Mouse (Mus musculus): ENCODE data around the gene Kmt2b. TPM values are rescaled to one million over a fixed set of nuclear protein-coding genes. Genes with fewer than 3 reads are reported as not detected.

Kmt2b gene
- polyA plus RNA-seq, 2 experiments: 13.1 to 62.0 TPM

DNA sequence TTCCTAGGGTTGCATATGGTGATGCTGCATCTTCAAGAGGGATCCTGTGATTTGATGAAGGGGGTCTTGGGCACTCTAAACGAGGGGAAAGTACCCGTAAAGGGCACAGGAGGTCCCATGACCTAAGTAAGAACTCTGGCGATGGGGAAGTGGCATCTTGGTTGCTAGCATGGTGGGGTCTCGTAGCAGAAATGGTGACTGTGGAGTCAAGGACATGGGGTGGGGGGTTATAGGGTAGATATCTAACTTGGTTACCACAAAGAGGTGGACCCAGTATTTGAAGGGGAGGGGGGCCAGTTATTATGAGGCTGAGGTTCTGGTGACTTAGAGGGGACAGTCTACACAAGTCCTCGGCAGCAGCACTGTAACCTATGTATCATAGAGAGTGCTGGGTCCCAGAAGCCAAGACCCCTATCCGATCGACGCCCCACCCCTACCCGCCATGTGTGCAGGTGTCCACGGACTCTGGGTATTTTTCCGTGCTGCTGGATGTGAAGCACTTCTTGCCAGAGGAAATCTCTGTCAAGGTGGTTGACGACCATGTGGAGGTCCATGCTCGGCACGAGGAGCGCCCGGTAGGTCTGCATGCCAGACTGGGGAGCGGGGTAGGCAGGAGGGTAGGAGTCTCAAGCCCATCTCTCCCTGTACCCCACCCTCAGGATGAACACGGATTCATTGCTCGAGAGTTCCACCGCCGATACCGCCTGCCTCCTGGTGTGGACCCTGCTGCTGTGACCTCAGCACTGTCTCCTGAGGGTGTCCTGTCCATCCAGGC lies 34.5 kb downstream of the Kmt2b start:
- peaks cover 34% of the 10 kb centered on the region for H3K36me3 ChIP-seq (ENCODE audit: control insufficient read depth, insufficient read depth, low read length)
- no peaks in the 10 kb centered on the region for H3K9me3 ChIP-seq (ENCODE audit: control insufficient read depth, low read length)
- H3K4me2 ChIP-seq (replicated peaks; ENCODE audit: low read depth, low read length, severe bottlenecking): peak overlapping the region; percentile 95
- ATAC-seq (ENCODE audit: low FRiP score, low read depth): no peak
- DNase-seq (ENCODE audit: low spot score): no peak
- no peak for TF ChIP-seq POLR2A (IDR thresholded peaks at IDR 0.05; ENCODE audit: borderline replicate concordance, extremely low read depth, insufficient read depth, insufficient read length)
- peaks cover 18% of the 10 kb centered on the region for H3K4me1 ChIP-seq (ENCODE audit: control insufficient read depth, insufficient read depth, low read length)
- no peaks in the 10 kb centered on the region for H3K27me3 ChIP-seq (ENCODE audit: control insufficient read depth, insufficient read depth, low read length)
- H3K4me3 ChIP-seq (replicated peaks; ENCODE audit: low read length): peak overlapping the region; percentile 71
- H3K9ac ChIP-seq (ENCODE audit: low read depth, low read length, severe bottlenecking): peak overlapping the region; percentile 66; the same call in 1 of the 2 replicates
- WGBS: 84% methylated on average over 22 of the region's 22 CpGs
- H3K27ac ChIP-seq (replicated peaks; ENCODE audit: low read depth, low read length): no peak overlapping the region; the same call in 1 of the 2 replicates

DNA sequence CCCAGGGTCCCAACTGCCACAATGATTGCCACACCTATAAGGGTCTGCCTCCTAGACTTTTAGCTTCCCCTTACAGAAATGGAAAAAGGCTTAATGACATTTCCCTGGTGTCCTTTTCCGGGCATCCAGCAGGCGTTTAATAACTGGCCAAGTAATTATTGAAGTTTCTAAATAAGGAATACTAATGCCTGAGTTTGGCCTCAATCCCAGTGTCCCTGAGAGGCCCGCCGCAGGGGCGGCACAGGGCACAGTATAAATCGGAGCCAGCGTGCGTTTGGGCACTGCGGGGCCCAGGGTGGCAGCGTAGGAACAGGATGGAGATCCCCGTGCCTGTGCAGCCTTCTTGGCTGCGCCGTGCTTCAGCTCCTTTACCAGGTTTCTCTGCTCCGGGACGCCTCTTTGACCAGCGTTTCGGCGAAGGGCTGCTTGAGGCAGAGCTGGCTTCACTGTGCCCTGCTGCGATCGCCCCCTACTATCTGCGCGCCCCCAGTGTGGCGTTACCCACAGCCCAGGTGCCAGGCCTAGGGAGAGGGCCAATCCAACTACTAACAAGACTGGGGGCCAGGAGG lies 35.4 kb downstream of the Kmt2b start:
- H3K36me3 ChIP-seq (ENCODE audit: control insufficient read depth, insufficient read depth, low read length): peaks cover 42% of the 10 kb centered on the region
- H3K27ac ChIP-seq (replicated peaks; ENCODE audit: low read depth, low read length): peak overlapping the region; percentile 98

DNA sequence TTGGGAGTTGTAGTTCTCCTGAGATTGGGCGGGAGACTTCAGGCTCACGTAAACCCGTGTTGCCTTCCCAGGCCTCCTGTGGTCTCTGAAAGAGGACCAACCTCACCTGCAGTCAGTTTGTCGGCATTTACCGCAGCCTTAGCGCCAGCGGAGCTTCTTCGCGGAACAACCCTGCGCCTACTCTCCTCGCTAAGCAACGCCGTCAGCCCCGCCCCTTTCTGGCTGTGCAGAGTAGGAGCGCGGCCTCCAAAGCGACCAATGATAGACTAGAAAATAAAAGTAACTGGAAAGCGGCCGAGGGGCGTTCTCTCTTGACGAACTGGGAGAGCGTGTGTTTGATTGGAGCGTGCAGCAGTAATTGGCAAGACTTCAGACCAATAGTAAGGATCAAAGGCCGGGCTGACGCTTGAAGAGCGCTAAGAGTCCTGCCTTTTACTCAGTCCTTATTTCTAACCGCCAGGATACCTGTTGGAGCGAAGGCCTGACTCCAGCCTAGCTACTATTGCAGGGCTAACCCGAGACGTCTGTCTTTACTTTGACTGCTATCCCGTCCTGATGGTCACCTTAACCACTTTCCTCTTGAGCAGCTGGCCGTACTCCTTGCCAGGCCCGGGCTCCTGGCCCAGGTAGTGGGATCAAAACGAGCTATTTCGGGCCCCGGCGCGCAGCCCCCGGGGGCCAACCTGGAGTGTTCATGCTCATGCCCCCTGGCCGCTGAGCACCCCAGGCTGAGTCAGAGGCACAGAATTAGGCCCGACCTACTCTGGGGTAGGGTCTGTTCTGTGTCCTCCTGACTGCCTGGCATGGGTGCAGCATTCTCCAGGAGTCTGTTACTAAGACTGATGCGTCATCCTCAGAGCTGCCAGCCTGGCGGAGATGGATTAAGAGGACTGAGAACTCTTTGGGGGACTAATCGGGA lies 36.2 kb downstream of the Kmt2b start, which contains the start of the genes Hspb6 and Proser3:
Hspb6 (plus strand) TSS at position 77 of the 919 bp plus-strand sequence.
Proser3 (minus strand) TSS at position 198 of the 919 bp plus-strand sequence.
- Histone ChIP-seq H3K27me3 (ENCODE audit: control insufficient read depth, insufficient read depth, low read length) (no peaks in the 10 kb centered on the region), H3K36me3 (ENCODE audit: control insufficient read depth, insufficient read depth, low read length) (peaks cover 47% of the 10 kb centered on the region), H3K9ac (ENCODE audit: low read depth, low read length, severe bottlenecking) (peak within 1 kb of the TSS; percentile 76), H3K4me2 (replicated peaks; ENCODE audit: low read depth, low read length, severe bottlenecking) (peak within 1 kb of the TSS; percentile 95), H3K27ac (replicated peaks; ENCODE audit: low read depth, low read length) (peak within 1 kb of the TSS; percentile 98), H3K9me3 (ENCODE audit: control insufficient read depth, low read length) (no peaks in the 10 kb centered on the region), H3K4me1 (ENCODE audit: control insufficient read depth, insufficient read depth, low read length) (peaks cover 11% of the 10 kb centered on the region), H3K4me3 (replicated peaks; ENCODE audit: low read length) (peak within 1 kb of the TSS; percentile 71)
- peak; percentile 78; the same call in 1 of the 2 replicates for TF ChIP-seq POLR2A (IDR thresholded peaks at IDR 0.05; ENCODE audit: borderline replicate concordance, extremely low read depth, insufficient read depth, insufficient read length)
- DNase-seq (ENCODE audit: low spot score): peak; percentile 100
- 1% methylated on average over 44 of the region's 44 CpGs for WGBS
- peak; percentile 97 for ATAC-seq (ENCODE audit: low FRiP score, low read depth)

More for the DNA sequence above, 35.4 kb downstream of the Kmt2b start:
- 5% methylated on average over 21 of the region's 23 CpGs for WGBS
- DNase-seq (ENCODE audit: low spot score) (peak; percentile 51), ATAC-seq (ENCODE audit: low FRiP score, low read depth) (no peak)
- Histone ChIP-seq H3K4me1 (ENCODE audit: control insufficient read depth, insufficient read depth, low read length) (peaks cover 11% of the 10 kb centered on the region), H3K27me3 (ENCODE audit: control insufficient read depth, insufficient read depth, low read length) (no peaks in the 10 kb centered on the region), H3K9me3 (ENCODE audit: control insufficient read depth, low read length) (no peaks in the 10 kb centered on the region), H3K9ac (ENCODE audit: low read depth, low read length, severe bottlenecking) (peak overlapping the region; percentile 66), H3K4me2 (replicated peaks; ENCODE audit: low read depth, low read length, severe bottlenecking) (peak overlapping the region; percentile 95), H3K4me3 (replicated peaks; ENCODE audit: low read length) (peak overlapping the region; percentile 71)
- 0 out of 2 replicates have a peak, but pooled peaks have one; percentile 23 for TF ChIP-seq POLR2A (IDR thresholded peaks at IDR 0.05; ENCODE audit: borderline replicate concordance, extremely low read depth, insufficient read depth, insufficient read length)

DNA sequence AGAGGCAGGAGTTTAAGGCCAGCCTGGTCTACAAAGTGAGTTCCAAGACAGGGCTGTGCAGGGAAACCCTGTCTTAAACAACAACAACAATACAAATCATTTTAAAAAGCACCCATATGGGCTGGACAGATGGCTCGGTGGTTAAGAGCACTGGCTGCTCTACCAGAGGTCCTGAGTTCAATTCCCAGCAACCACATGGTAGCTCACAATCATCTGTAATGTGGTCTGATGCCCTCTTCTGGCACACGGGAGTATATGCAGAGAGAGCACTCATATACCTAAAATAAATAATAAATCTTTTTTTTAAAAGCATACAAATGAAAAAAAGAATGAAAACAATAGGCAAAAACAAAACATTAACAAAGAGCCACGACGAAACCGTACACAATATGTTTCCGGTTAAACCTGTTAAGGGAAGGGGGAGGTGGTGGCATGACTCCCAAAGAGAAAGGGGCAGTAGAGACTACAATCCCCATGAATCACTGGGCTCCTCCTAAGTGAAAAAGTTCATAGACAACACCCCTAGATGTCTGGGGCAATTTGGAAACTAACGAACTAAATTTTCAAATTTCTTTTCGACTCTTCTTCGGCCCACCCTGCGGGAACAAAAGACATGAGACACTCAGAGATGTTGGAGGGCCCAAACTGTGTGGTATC lies 37.0 kb downstream of the Kmt2b start:
- Histone ChIP-seq H3K9ac (ENCODE audit: low read depth, low read length, severe bottlenecking) (peak overlapping the region; percentile 76), H3K36me3 (ENCODE audit: control insufficient read depth, insufficient read depth, low read length) (peaks cover 39% of the 10 kb centered on the region), H3K4me3 (replicated peaks; ENCODE audit: low read length) (peak overlapping the region; percentile 71), H3K9me3 (ENCODE audit: control insufficient read depth, low read length) (no peaks in the 10 kb centered on the region), H3K27me3 (ENCODE audit: control insufficient read depth, insufficient read depth, low read length) (no peaks in the 10 kb centered on the region), H3K27ac (replicated peaks; ENCODE audit: low read depth, low read length) (peak overlapping the region; percentile 98), H3K4me1 (ENCODE audit: control insufficient read depth, insufficient read depth, low read length) (peaks cover 11% of the 10 kb centered on the region), H3K4me2 (replicated peaks; ENCODE audit: low read depth, low read length, severe bottlenecking) (peak overlapping the region; percentile 44)
- DNase-seq (ENCODE audit: low spot score) (peak; percentile 87), ATAC-seq (ENCODE audit: low FRiP score, low read depth) (peak; percentile 80)
- WGBS: 2% methylated on average over 10 of the region's 10 CpGs
- TF ChIP-seq POLR2A (IDR thresholded peaks at IDR 0.05; ENCODE audit: borderline replicate concordance, extremely low read depth, insufficient read depth, insufficient read length): no peak

All from limb, embryonic 14.5 days (tissue).